Mouse (Mus musculus) ovary, postnatal 36 days (tissue): ENCODE results near the gene Wars2.

Experiments used
- DNase-seq: peaks from one replicate; pipeline ENCODE4 v3.0.0; 2022; ENCODE audit warnings: low spot score, mixed read lengths

The Wars2 gene

GRCm38 (mm10) chr3:99188097-99188496, 47.2 kb downstream of the Wars2 start:
- DNase-seq = no peak

- no peak for DNase-seq
Observed at GRCm38 (mm10) chr3:99193576-99193975, 52.7 kb downstream of the Wars2 start.

GRCm38 (mm10) chr3:99203331-99203730, 62.5 kb downstream of the Wars2 start:
- DNase-seq = no peak

- DNase-seq = no peak
Observed at GRCm38 (mm10) chr3:99208416-99208815, 67.5 kb downstream of the Wars2 start.

DNA sequence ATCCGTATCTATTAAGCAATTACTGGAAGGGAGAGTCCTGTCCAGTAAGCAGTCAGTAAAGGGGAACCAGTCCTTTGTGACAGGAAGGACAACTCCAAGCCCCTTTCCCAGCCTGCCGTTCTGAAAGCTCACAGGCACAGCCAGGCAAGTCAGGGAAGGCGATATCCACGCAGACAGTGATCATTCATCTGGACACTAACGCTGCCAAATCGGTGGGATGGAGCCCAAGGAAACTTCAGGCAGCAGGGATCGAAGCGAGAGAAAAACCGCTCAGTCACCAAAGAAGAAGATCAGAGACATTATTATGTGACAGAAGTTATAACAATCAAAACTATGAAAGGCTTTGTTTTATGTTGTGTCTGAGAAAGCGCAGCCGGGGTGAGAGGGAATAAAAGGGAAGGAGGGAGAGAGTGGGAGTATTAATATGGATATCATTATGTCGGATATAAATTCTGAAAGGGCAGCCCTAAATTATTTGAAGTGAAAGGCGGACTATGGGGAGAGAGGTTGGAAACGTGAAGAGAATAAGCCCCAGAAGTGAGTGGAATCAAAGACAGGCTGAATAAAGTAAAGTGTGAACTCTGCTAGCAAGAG, 70.3 kb downstream of the Wars2 start:
- no peak for DNase-seq

- no peak for DNase-seq
Observed at GRCm38 (mm10) chr3:99227807-99228206, 86.9 kb downstream of the Wars2 start.

GRCm38 (mm10) chr3:99233393-99234318, 92.8 kb downstream of the Wars2 start:
- DNase-seq = peak; percentile 29

DNA sequence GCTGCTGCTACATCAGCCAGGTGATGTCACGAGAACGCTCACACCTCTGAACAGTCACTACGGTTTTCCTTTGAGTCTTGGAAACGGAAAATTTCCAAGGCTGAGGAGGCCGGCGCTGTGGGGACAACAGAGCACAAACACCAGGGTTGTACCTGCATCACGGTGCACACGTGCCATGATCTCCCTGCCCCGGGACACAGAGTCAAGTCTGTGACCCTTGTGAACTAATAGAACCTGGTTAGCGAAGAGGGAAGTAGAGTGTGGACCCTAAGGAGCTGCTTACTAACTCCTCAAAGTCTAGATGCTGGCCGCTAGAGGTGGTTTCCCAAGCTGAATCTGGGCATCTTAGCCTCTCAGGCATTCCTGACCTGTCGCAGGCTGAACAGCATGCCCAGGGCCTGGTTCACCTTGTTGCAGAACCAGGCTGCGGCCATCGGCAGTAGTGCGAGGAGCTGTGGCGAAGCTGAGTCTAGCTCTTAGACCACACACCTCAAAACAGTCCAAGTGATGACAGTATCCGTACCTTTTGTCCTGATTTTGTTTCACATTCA, 93.5 kb downstream of the Wars2 start:
- no peak for DNase-seq

GRCm38 (mm10) chr3:99235116-99235803, 94.4 kb downstream of the Wars2 start:
- DNase-seq = no peak

DNA sequence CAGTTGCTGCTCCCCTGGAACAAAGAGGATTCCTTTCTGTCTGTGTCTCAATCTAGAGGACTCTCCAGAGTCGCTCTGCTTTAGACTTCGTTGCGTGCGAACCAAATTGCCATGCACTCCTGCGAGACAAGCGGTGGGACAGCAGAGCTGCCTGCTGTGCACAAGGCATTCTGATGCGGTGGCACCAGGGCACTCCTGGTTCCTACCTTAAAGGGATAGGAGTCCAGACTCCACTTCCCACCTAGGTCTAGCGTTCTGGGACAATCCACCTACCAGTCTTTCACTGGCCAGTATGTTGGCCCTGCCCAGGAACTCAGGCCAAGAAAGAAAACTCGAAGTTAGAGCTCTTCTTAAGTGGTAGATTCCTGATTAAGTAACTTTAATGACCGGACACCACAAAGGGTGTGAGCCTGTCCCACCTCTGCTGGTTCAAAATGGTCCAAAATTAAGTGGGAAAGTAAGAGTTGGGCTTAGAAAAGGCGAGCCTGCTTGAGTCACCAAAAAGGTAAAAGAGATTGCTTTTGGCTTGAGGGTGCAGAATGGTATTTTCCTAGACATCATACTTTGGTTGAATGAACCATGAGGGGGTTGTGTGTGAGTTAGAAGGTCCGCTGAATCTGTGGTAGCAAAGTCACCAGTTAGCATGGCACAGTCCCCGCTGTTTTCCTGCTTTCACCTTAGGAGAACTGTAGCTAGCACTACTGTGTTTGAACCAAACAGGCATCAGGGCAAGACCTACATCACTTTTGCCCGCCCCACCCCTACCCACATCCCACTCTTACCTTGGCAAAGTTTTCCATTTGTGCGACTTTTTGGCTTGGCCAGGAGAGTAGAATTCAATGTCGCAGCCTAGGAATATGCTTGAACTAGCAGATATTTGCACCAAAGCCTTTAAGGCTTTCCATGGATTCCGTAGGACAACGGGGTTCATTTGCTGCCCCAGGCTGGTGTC, 95.2 kb downstream of the Wars2 start:
- no peak for DNase-seq

DNA sequence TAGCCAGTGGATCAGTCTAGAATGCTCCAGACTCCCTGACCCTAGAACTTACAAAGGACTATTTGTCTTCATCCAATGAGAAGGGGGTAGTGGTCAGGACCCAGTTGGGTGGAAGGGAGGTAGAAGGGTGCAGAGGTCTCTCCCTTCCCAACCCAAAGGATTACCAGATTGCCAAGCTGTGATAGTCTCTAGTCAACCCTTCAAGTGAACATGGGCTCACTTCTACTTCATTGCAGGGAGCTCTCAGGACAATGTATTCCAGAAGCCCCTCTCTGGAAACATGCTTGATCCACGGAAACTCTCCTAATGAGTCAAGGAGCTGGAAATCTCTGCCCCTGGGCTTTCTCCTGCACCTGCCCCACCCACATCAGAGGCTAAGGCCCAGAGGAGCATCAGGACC, 97.8 kb downstream of the Wars2 start:
- DNase-seq = no peak

GRCm38 (mm10) chr3:99239301-99240045, 98.6 kb downstream of the Wars2 start:
- no peak for DNase-seq

GRCm38 (mm10) chr3:99240213-99240720, 99.4 kb downstream of the Wars2 start, which contains the start of gene Tbx15:
TSS of gene Tbx15 (plus strand) at chr3:99240381.
- DNase-seq = no peak

- DNase-seq = no peak
Observed at GRCm38 (mm10) chr3:99240811-99241738, 100.2 kb downstream of the Wars2 start.

GRCm38 (mm10) chr3:99242481-99242880, 101.6 kb downstream of the Wars2 start:
- DNase-seq = no peak

- no peak for DNase-seq
Observed at GRCm38 (mm10) chr3:99245341-99245740, 104.5 kb downstream of the Wars2 start.

DNA sequence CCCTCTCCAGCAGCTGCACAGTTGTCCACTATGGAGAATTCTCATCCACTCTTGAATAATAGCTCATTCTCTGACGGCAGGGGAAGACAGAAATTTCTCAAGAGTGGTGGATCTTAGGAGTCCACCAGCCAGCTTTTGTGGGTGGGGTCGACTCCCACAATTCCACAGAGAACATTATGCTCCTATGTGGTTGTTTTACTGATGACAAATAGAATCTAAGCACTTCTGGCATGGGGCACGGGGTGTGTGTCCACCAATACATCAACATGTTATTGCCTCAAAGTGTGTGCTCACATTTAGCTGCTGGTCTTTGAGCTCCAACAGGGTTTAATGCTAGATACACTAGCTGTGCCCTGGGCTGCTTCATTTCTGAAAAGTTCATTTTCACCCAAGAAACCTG, 105.8 kb downstream of the Wars2 start:
- no peak for DNase-seq

DNA sequence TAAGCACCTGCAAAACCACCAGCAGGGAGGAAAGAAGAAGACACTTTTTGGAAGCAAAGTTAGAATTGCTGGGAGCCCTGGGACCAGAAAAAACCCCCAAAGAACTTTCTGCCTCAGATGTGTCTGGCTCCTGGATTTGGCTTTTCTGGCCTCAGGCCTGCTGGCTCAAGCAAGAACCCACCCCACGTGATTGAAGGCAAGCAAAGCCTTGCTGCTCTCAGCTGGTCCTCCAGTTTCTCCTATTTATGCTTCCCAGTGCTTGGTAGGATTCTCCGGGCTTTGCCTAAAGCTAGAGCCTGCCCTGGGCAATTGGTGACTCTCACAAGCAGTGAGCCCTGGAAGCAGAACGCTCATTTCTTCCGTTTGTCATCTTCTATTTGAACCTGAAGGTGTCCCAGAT, 106.7 kb downstream of the Wars2 start:
- DNase-seq = no peak
